Mouse (Mus musculus): ENCODE data around the gene Sppl2a. TPM values are rescaled to one million over a fixed set of nuclear protein-coding genes. Genes with fewer than 3 reads are reported as not detected.

Gene Sppl2a
- polyA plus RNA-seq (2017; shearing (Covaris generic)), result 68.1 TPM

GRCm38 (mm10) chr2:126932897-126933641 lies at the start of gene Sppl2a:
Gene Sppl2a, minus strand, starts transcription at chr2:126933235.

GRCm38 (mm10) chr2:126875871-126876796 lies 56.9 kb downstream of the Sppl2a start, which contains the start of gene Trpm7:
Gene Trpm7, minus strand, starts transcription at chr2:126876230.

Other genes starting within 250 kb of the Sppl2a start
- gene Usp8, start 225.9 kb downstream of the Sppl2a start, polyA plus RNA-seq (2017; shearing (Covaris generic)), result 67.3 TPM
- 3.5 TPM for gene Usp50, start 149.8 kb downstream of the Sppl2a start, polyA plus RNA-seq (2017; shearing (Covaris generic))
- 94.1 TPM for gene Trpm7, start 57.0 kb downstream of the Sppl2a start, polyA plus RNA-seq (2017; shearing (Covaris generic))
- gene Ap4e1, start 75.5 kb upstream of the Sppl2a start, polyA plus RNA-seq (2017; shearing (Covaris generic)), result 22.1 TPM
- 85.0 TPM for gene Blvra, start 137.4 kb upstream of the Sppl2a start, polyA plus RNA-seq (2017; shearing (Covaris generic))
- gene Ncaph, start 200.7 kb upstream of the Sppl2a start, polyA plus RNA-seq (2017; shearing (Covaris generic)), result 6.7 TPM
- 8.7 TPM for gene Itpripl1, start 210.2 kb upstream of the Sppl2a start, polyA plus RNA-seq (2017; shearing (Covaris generic))

Measured in CD4-positive, CD25-positive, alpha-beta regulatory T cell, adult 9 weeks (primary cell).